Mouse (Mus musculus) ES-E14 (cell line): Measurements from ENCODE around the gene Birc5. TPM values are rescaled to one million over a fixed set of nuclear protein-coding genes. Genes with fewer than 3 reads are reported as not detected.
"Not testable (repeated sequence)": the region's sequence is repeated elsewhere in the genome, so short reads cannot be mapped to it uniquely, and the experiment has no call there.

Experiments
- DNase-seq: peaks from one replicate; pipeline ENCODE4 v3.0.0-alpha.2; 2013; ENCODE audit warnings: low read depth, low spot score
- H3K27ac ChIP-seq: 2 replicates; pipeline ENCODE4 v1.5.1; 2012; ENCODE audit warnings: low read depth, mild to moderate bottlenecking, low read length, moderate library complexity, mixed read lengths; ENCODE audit not compliant: poor library complexity, insufficient read depth, severe bottlenecking
- H3K36me3 ChIP-seq: 2 replicates; pipeline ENCODE4 v1.6.1; 2012; ENCODE audit warnings: mild to moderate bottlenecking, low read length, moderate library complexity, mixed read lengths; ENCODE audit not compliant: control insufficient read depth, poor library complexity, insufficient read depth, severe bottlenecking
- H3K4me1 ChIP-seq, 2 experiments: fragments of 150-350 bp in 1 of 2; sonication (generic) in 1 of 2; 2 replicates each; pipeline ENCODE4 v1.6.1; 2012; ENCODE audit warnings: low read length in 2 of 2, mild to moderate bottlenecking in 1 of 2, mixed read lengths in 1 of 2; ENCODE audit not compliant: control insufficient read depth in 2 of 2, insufficient read depth in 2 of 2, poor library complexity in 1 of 2
- H3K4me3 ChIP-seq, 2 experiments: fragments of 150-350 bp in 1 of 2; sonication (generic) in 1 of 2; 2 replicates each; pipeline ENCODE4 v1.5.1; 2012; ENCODE audit warnings: low read length in 2 of 2, low read depth in 1 of 2, mild to moderate bottlenecking in 1 of 2, mixed read lengths in 1 of 2; ENCODE audit not compliant: insufficient read depth in 1 of 2, poor library complexity in 1 of 2, severe bottlenecking in 1 of 2
- H3K9ac ChIP-seq: 2 replicates; pipeline ENCODE4 v1.6.1; 2012; ENCODE audit warnings: low read depth, mild to moderate bottlenecking, low read length, mixed read lengths; ENCODE audit not compliant: poor library complexity, insufficient read depth, severe bottlenecking
- H3K9me3 ChIP-seq: fragments of 150-350 bp; sonication (generic); 2 replicates; pipeline ENCODE4 v1.6.1; 2012; ENCODE audit warnings: low read depth, mild to moderate bottlenecking, low read length; ENCODE audit not compliant: control insufficient read depth, insufficient read depth
- CHD2 ChIP-seq: IDR thresholded peaks from 2 replicates; pipeline ENCODE4 v1.6.1; 2014; ENCODE audit warnings: mild to moderate bottlenecking, low read depth, low read length, inconsistent platforms
- HCFC1 ChIP-seq: IDR thresholded peaks from 2 replicates; pipeline ENCODE4 v1.6.1; 2012; ENCODE audit warnings: low read length, inconsistent platforms, borderline replicate concordance; ENCODE audit not compliant: insufficient read depth
- MAFK ChIP-seq: IDR thresholded peaks from 2 replicates; pipeline ENCODE4 v1.6.1; 2014; ENCODE audit warnings: mild to moderate bottlenecking, low read depth, low read length, inconsistent platforms; ENCODE audit not compliant: insufficient read depth
- ZC3H11A ChIP-seq: IDR thresholded peaks from 2 replicates; pipeline ENCODE4 v1.6.1; 2012; ENCODE audit warnings: low read depth, mild to moderate bottlenecking, inconsistent platforms, low read length, borderline replicate concordance
- ZNF384 ChIP-seq: IDR thresholded peaks from 2 replicates; pipeline ENCODE4 v1.6.1; 2012; ENCODE audit warnings: low read depth, low read length, inconsistent platforms
- in situ Hi-C, 2 experiments: fragments of 600-800 bp; cut with MboI; formaldehyde crosslinking; loops; one replicate each; pipeline ENCODE4 v1.15.1; 2025; ENCODE audit warnings: low sequenced_read_pairs in 2 of 2, inconsistent platforms in 1 of 2; ENCODE audit not compliant: unreplicated experiment in 2 of 2
- total RNA-seq: library from RNA; depleted of rRNA; stranded (reverse); fragments of 300-350 nt; gene quantifications from 2 replicates; pipeline ENCODE4 v1.2.3, GENCODE M21; 2012

The Birc5 gene
- total RNA-seq, 1 experiment = 166 TPM

- Histone ChIP-seq H3K4me3 (no peak overlapping the region), H3K9ac (no peak overlapping the region), H3K36me3 (peaks cover 48% of the 10 kb centered on the region), H3K4me1 (peaks cover 5 to 10% of the 10 kb centered on the region in 2 experiments; a peak in 3 of 4 replicates), H3K27ac (no peak overlapping the region), H3K9me3 (no peaks in the 10 kb centered on the region)
- TF ChIP-seq ZNF384 (no peak), MAFK (no peak), ZC3H11A (no peak), HCFC1 (no peak), CHD2 (no peak)
- DNase-seq = no peak
- in situ Hi-C loops = loop anchor here in 1 of 2 experiments (25.0 kb wide), 1 partner anchor 428 kb away; no protein-coding TSS in a partner anchor
These were observed 34.2 kb upstream of the Birc5 start for GRCm38 (mm10) chr11:117814704-117815366.

DNA sequence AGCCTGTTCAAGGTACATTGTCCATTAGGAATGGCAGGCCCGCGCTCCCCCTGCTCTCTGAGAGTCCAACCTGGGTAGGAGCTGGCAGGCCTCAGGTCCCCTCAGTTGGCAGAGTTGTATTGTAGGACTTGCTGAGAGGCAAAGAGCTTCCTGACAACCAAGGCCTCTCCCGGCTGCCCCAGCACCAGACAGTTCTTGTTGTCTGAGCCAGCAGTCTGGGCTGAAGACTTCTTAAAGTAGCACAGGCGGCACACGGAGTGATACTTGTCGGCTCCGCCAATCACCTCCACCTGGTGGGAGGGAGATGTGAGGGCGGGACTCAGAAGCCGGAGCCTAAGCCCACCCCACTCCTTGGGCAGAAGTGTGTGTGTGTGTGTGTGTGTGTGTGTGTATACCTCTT is 33.2 kb upstream of the Birc5 start:
- in situ Hi-C loops = loop anchor here in 1 of 2 experiments (25.0 kb wide), 1 partner anchor 429 kb away; no protein-coding TSS in a partner anchor
- H3K4me1 ChIP-seq = peaks cover 5 to 10% of the 10 kb centered on the region in 2 experiments; a peak in 3 of 4 replicates
- not testable (repeated sequence) for H3K9me3 ChIP-seq, DNase-seq, H3K9ac ChIP-seq, H3K4me3 ChIP-seq, H3K27ac ChIP-seq
- peaks cover 56% of the 10 kb centered on the region for H3K36me3 ChIP-seq

DNA sequence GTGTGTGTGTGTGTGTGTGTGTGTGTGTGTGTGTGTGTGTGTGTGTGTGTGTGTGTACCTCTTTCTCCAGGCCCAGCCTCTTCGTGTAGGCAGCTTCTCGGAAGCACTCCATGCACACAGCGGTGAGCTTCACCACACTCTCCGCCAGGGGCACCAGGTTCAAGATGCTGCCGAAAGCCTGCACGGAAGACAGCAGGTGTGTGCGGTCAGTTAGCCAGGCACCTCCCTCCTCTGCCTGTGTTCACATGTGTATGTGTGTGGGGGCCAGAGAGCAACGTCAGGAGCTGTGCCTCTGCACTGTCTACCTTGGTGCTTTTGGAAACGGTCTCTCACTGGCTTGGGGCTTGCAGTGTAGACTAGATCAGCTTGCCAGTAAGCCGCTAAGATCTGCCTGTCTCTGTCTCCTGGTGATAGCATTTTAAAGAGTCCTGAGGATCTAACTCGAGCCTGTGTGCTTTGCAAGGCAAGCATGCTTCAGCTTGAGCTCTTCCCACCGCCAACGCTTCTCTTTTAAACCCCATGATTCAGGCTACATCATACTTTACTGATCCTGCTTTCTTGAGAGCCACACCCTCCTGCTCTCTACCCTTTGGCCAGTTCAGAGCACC is 32.6 kb upstream of the Birc5 start:
- Histone ChIP-seq H3K4me1 (peaks cover 0 to 10% of the 10 kb centered on the region in 2 experiments; a peak in 1 of 4 replicates), H3K36me3 (peaks cover 62% of the 10 kb centered on the region), H3K9me3 (no peaks in the 10 kb centered on the region), H3K4me3 (no peak overlapping the region), H3K27ac (no peak overlapping the region), H3K9ac (no peak overlapping the region; the same call in 1 of the 2 replicates)
- DNase-seq = no peak
- in situ Hi-C loops = loop anchor here in 1 of 2 experiments (25.0 kb wide), 1 partner anchor 429 kb away; no protein-coding TSS in a partner anchor
- no peak for TF ChIP-seq CHD2
- no peak for TF ChIP-seq MAFK
- no peak for TF ChIP-seq HCFC1
- no peak for TF ChIP-seq ZNF384
- no peak for TF ChIP-seq ZC3H11A

- in situ Hi-C loops = loop anchor here in 1 of 2 experiments (25.0 kb wide), 1 partner anchor 432 kb away; no protein-coding TSS in a partner anchor
These were observed 30.0 kb upstream of the Birc5 start for GRCm38 (mm10) chr11:117819095-117819494.

More at GRCm38 (mm10) chr11:117819095-117819494, 30.0 kb upstream of the Birc5 start:
- peaks cover 0 to 16% of the 10 kb centered on the region in 2 experiments; a peak in 3 of 4 replicates for H3K4me1 ChIP-seq
- TF ChIP-seq MAFK (no peak), HCFC1 (no peak), CHD2 (no peak), ZC3H11A (no peak), ZNF384 (no peak)
- no peak overlapping the region for H3K9ac ChIP-seq
- no peak overlapping the region for H3K27ac ChIP-seq
- no peaks in the 10 kb centered on the region for H3K9me3 ChIP-seq
- H3K36me3 ChIP-seq = peaks cover 62% of the 10 kb centered on the region
- no peak for DNase-seq
- H3K4me3 ChIP-seq = no peak overlapping the region
